Mouse (Mus musculus) cerebellum, adult 2 months (tissue): ENCODE data around the gene Smap1.

Source experiments
- CTCF ChIP-seq: fragments of 200-500 bp; IDR thresholded peaks from 2 replicates; pipeline ENCODE4 v1.5.1; 2011; ENCODE audit warnings: low read depth, mild to moderate bottlenecking, control low read depth, low read length, moderate library complexity, borderline replicate concordance; ENCODE audit not compliant: insufficient read depth
- POLR2A ChIP-seq: fragments of 200-500 bp; IDR thresholded peaks from 2 replicates; pipeline ENCODE4 v1.6.1; 2011; ENCODE audit warnings: low read length, control low read depth, borderline replicate concordance; ENCODE audit not compliant: insufficient read depth

GRCm38 (mm10) chr1:23906082-23906481 lies 16.0 kb downstream of the Smap1 start:
- TF ChIP-seq CTCF: peak; percentile 39; the same call in 1 of the 2 replicates
- no peak for TF ChIP-seq POLR2A
